Mouse (Mus musculus) forebrain, embryonic 14.5 days (tissue): ENCODE results near the gene Etl4. TPM values are rescaled to one million over a fixed set of nuclear protein-coding genes. Genes with fewer than 3 reads are reported as not detected.

ENCODE experiments used
- ATAC-seq: fragments of 200-750 bp; cut with Nextera tagmentation; 2 replicates; pipeline ENCODE4 v1.8.0; 2017; ENCODE audit warnings: mild to moderate bottlenecking, moderate library complexity
- DNase-seq: peaks from one replicate; pipeline ENCODE4 v3.0.0-alpha.2; 2015; ENCODE audit warnings: low spot score
- H3K27ac ChIP-seq: fragments of 300-500 bp; sonication (generic); 2 replicates; pipeline ENCODE4 v1.5.1; 2014; ENCODE audit warnings: low read depth, mild to moderate bottlenecking, control low read depth, low read length, moderate library complexity
- H3K27me3 ChIP-seq: fragments of 300-500 bp; sonication (generic); replicated peaks from 2 replicates; pipeline ENCODE4 v1.6.1; 2014; ENCODE audit warnings: low read length, control low read depth, mixed read lengths; ENCODE audit not compliant: control insufficient read depth, insufficient read depth
- H3K36me3 ChIP-seq: fragments of 300-500 bp; sonication (generic); 2 replicates; pipeline ENCODE4 v1.6.1; 2014; ENCODE audit warnings: low read length, control low read depth; ENCODE audit not compliant: control insufficient read depth, insufficient read depth
- H3K4me1 ChIP-seq: fragments of 300-500 bp; sonication (generic); 2 replicates; pipeline ENCODE4 v1.6.1; 2014; ENCODE audit warnings: antibody characterized with exemption, low read length, control low read depth; ENCODE audit not compliant: control insufficient read depth, insufficient read depth
- H3K4me2 ChIP-seq: fragments of 300-500 bp; sonication (generic); 2 replicates; pipeline ENCODE4 v1.6.1; 2014; ENCODE audit warnings: mild to moderate bottlenecking, control low read depth, low read length
- H3K4me3 ChIP-seq: fragments of 300-500 bp; sonication (generic); 2 replicates; pipeline ENCODE4 v1.5.1; 2014; ENCODE audit warnings: low read depth, low read length, control low read depth
- H3K9ac ChIP-seq: fragments of 300-500 bp; sonication (generic); 2 replicates; pipeline ENCODE4 v1.6.1; 2014; ENCODE audit warnings: mild to moderate bottlenecking, low read length, control low read depth, moderate library complexity
- H3K9me3 ChIP-seq: fragments of 300-500 bp; sonication (generic); replicated peaks from 2 replicates; pipeline ENCODE4 v1.6.1; 2016; ENCODE audit warnings: low read length, control low read depth, mixed read lengths; ENCODE audit not compliant: control insufficient read depth
- WGBS: fragments of 180-500 bp; shearing (Covaris S2); extraction: QIAGEN DNeasy Blood & Tissue Kit; methylation state at CpG from one replicate; pipeline ENCODE4 v1.1.7; 2014; 5-methylcytosine and 5-hydroxymethylcytosine counted together
- polyA plus RNA-seq: library from polyadenylated mRNA; unstranded; fragments of >200 nt; fragmentation: Nextera tagmentation; extraction: Ambion mirVana; gene quantifications from 2 replicates; pipeline ENCODE4 v1.2.1, GENCODE M21; 2014

The Etl4 gene
- polyA plus RNA-seq, 1 experiment from 2014 or later: 14.7 TPM

GRCm38 (mm10) chr2:19933836-19934235 is 24.3 kb downstream of the Etl4 start:
- DNase-seq (no peak), ATAC-seq (no peak)
- H3K27me3 ChIP-seq: no peaks in the 10 kb centered on the region
- WGBS: 86% methylated on average over 1 of the region's 1 CpGs
- H3K4me1 ChIP-seq: no peaks in the 10 kb centered on the region
- no peak overlapping the region for H3K27ac ChIP-seq
- H3K4me2 ChIP-seq: no peak overlapping the region
- H3K36me3 ChIP-seq: no peaks in the 10 kb centered on the region
- H3K9ac ChIP-seq: no peak overlapping the region
- H3K9me3 ChIP-seq: no peaks in the 10 kb centered on the region
- H3K4me3 ChIP-seq: no peak overlapping the region

GRCm38 (mm10) chr2:19945205-19945604 is 35.6 kb downstream of the Etl4 start:
- DNase-seq (peak; percentile 1), ATAC-seq (no peak)
- Histone ChIP-seq H3K27ac (no peak overlapping the region), H3K9ac (no peak overlapping the region), H3K4me3 (no peak overlapping the region), H3K4me2 (no peak overlapping the region), H3K9me3 (no peaks in the 10 kb centered on the region), H3K27me3 (no peaks in the 10 kb centered on the region), H3K4me1 (no peaks in the 10 kb centered on the region), H3K36me3 (no peaks in the 10 kb centered on the region)
- WGBS: 92% methylated on average over 6 of the region's 6 CpGs

GRCm38 (mm10) chr2:19953028-19953427 is 43.4 kb downstream of the Etl4 start:
- H3K9me3 ChIP-seq: no peaks in the 10 kb centered on the region
- no peak overlapping the region for H3K4me2 ChIP-seq
- no peak for ATAC-seq
- H3K27ac ChIP-seq: no peak overlapping the region
- H3K4me3 ChIP-seq: no peak overlapping the region
- no peaks in the 10 kb centered on the region for H3K36me3 ChIP-seq
- H3K9ac ChIP-seq: no peak overlapping the region
- no peaks in the 10 kb centered on the region for H3K27me3 ChIP-seq
- H3K4me1 ChIP-seq: no peaks in the 10 kb centered on the region
- DNase-seq: peak; percentile 15
- 51% methylated on average over 2 of the region's 2 CpGs for WGBS

DNA sequence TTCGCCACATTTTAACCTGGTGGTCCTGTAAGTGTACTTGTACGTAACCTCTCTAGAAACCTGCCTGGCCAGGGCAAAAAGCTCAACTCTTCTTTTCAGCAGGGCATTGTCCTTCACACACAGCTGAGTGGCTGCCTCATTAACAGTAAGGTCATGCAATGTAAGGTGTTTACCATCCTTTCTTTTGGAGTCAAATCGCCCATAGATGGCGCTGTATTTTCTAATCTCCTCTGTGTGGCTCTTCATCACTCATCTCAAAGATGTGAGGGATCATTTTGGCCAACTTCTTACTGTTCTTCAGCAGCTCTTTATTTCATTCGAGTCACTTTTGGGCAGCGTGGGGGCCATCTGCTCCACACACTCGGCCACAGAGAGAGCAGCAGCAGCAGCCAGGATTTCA is 56.9 kb downstream of the Etl4 start:
- WGBS: 53% methylated on average over 7 of the region's 7 CpGs
- no peak overlapping the region for H3K4me3 ChIP-seq
- H3K36me3 ChIP-seq: no peaks in the 10 kb centered on the region
- H3K27ac ChIP-seq: no peak overlapping the region
- no peak overlapping the region for H3K9ac ChIP-seq
- no peak overlapping the region for H3K4me2 ChIP-seq
- peak; percentile 9 for DNase-seq
- H3K4me1 ChIP-seq: no peaks in the 10 kb centered on the region
- H3K9me3 ChIP-seq: no peaks in the 10 kb centered on the region
- no peak for ATAC-seq
- H3K27me3 ChIP-seq: no peaks in the 10 kb centered on the region

DNA sequence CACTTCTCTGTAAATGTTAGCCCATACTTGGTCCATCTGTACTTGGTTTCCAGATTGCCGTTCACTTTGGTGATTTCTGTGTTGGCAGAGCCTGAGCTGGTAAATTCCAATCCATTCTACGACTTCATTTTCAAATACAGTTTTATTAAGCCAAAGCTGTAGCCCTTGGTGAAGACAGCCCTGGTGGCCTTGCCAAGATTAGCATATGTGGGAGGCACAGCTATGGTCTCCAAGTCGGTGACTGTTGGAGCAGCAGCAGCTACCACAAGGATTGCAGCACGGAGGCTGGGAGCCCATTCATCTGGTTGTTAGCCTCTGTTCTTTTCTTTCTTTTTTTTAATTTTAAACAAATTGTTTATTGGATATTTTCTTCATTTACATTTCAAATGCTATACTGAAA is 128.1 kb downstream of the Etl4 start:
- WGBS: 83% methylated on average over 4 of the region's 4 CpGs
- H3K4me2 ChIP-seq: no peak overlapping the region
- no peaks in the 10 kb centered on the region for H3K4me1 ChIP-seq
- H3K27me3 ChIP-seq: no peaks in the 10 kb centered on the region
- no peak overlapping the region for H3K9ac ChIP-seq
- H3K9me3 ChIP-seq: no peaks in the 10 kb centered on the region
- DNase-seq: no peak
- H3K36me3 ChIP-seq: no peaks in the 10 kb centered on the region
- no peak for ATAC-seq
- no peak overlapping the region for H3K27ac ChIP-seq
- H3K4me3 ChIP-seq: no peak overlapping the region

DNA sequence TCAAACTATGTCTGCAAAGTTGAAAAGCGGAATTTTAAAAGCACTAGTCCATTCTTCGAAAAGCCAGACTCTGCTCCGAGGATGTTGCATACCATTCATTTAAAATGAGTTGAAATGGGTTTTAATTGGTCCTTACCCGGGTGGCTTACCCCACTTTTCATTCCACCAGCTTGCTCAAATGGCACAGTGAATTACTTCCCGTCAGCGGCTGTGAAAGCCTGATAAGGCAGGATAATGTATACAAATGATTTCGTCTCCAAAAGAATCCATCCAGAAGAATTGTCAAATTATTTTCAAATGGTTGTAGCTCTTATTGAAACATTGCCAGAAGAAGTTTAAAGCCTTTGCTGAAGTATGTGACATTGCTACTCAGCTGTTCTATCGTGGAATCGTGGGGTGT is 162.8 kb downstream of the Etl4 start:
- no peaks in the 10 kb centered on the region for H3K36me3 ChIP-seq
- ATAC-seq: peak; percentile 62; the same call in 1 of the 2 replicates
- peak; percentile 44 for DNase-seq
- H3K27ac ChIP-seq: no peak overlapping the region
- H3K9me3 ChIP-seq: no peaks in the 10 kb centered on the region
- WGBS: 16% methylated on average over 9 of the region's 9 CpGs
- H3K9ac ChIP-seq: no peak overlapping the region
- no peak overlapping the region for H3K4me3 ChIP-seq
- H3K4me1 ChIP-seq: 0 out of 2 replicates have a peak, but pooled peaks cover 4% of the 10 kb centered on the region
- H3K4me2 ChIP-seq: no peak overlapping the region; the same call in 1 of the 2 replicates
- no peaks in the 10 kb centered on the region for H3K27me3 ChIP-seq

- Histone ChIP-seq H3K9ac (no peak overlapping the region), H3K4me3 (no peak overlapping the region), H3K4me1 (0 out of 2 replicates have a peak, but pooled peaks cover 4% of the 10 kb centered on the region), H3K9me3 (no peaks in the 10 kb centered on the region), H3K27ac (no peak overlapping the region), H3K27me3 (no peaks in the 10 kb centered on the region), H3K36me3 (no peaks in the 10 kb centered on the region), H3K4me2 (no peak overlapping the region)
- DNase-seq: no peak
- 87% methylated on average over 4 of the region's 4 CpGs for WGBS
- ATAC-seq: no peak
These were observed 166.7 kb downstream of the Etl4 start for GRCm38 (mm10) chr2:20076118-20076796.

- ATAC-seq (no peak), DNase-seq (no peak)
- no peaks in the 10 kb centered on the region for H3K36me3 ChIP-seq
- 62% methylated on average over 4 of the region's 4 CpGs for WGBS
- no peak overlapping the region for H3K27ac ChIP-seq
- no peak overlapping the region for H3K4me2 ChIP-seq
- H3K4me3 ChIP-seq: no peak overlapping the region
- no peak overlapping the region for H3K9ac ChIP-seq
- no peaks in the 10 kb centered on the region for H3K4me1 ChIP-seq
- H3K27me3 ChIP-seq: no peaks in the 10 kb centered on the region
- H3K9me3 ChIP-seq: no peaks in the 10 kb centered on the region
These were observed 175.2 kb downstream of the Etl4 start for GRCm38 (mm10) chr2:20084781-20085180.

DNA sequence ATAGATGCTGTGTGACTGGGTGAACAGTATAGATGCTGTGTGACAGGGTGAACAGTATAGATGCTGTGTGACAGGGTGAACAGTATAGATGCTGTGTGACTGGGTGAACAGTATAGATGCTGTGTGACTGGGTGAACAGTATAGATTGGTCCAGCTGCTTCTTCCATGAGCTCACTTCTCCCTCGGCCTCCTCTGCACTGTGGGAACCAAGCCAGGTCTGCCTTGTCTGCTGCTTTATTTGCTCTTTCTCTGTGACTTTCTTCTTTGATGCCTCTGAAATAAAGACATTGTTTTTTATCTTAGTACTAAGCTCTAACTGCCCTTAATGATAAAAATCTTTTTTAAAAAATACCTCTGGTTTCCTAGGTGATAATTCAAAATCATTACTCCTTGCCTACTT is 195.9 kb downstream of the Etl4 start:
- H3K36me3 ChIP-seq: no peaks in the 10 kb centered on the region
- H3K9me3 ChIP-seq: no peaks in the 10 kb centered on the region
- no peak overlapping the region for H3K9ac ChIP-seq
- H3K27ac ChIP-seq: no peak overlapping the region
- no peaks in the 10 kb centered on the region for H3K4me1 ChIP-seq
- ATAC-seq: no peak
- no peak for DNase-seq
- WGBS: 63% methylated on average over 1 of the region's 1 CpGs
- H3K27me3 ChIP-seq: no peaks in the 10 kb centered on the region
- no peak overlapping the region for H3K4me3 ChIP-seq
- no peak overlapping the region for H3K4me2 ChIP-seq
